Mouse (Mus musculus): ENCODE measurements at regions not wholly inside any gene's neighbourhood (a gene's known extent, or its start where the extent isn't known, plus 50 kb on each side); places are given as distances from the start of the nearest gene placed in this dataset.

DNA sequence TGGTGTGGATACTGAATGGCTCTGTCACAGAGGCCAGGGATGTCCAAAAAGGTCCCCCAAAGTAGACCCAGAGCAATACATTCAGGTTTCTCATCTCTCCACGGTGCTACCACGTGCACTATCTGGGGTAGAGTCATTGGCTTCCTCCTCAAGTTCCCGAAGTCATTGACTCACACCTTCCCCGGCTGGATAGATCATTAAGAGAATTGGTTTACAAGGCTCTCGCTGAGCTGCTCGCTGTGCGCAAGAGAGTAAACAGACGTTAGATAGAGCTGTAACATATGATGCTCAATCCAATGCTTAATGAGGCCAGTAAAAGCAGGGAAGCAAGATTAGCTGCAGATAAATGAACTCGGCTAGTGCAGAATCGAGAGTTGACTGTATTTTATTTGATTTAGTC lies 208.9 kb downstream of the Fam169b start:
- no peak for ATAC-seq (ENCODE audit: insufficient number of reproducible peaks, insufficient read depth, low FRiP score, low TSS enrichment, low read depth)
- H3K27ac ChIP-seq: no peak overlapping the region
- H3K36me3 ChIP-seq: no peaks in the 10 kb centered on the region
- peaks cover 24% of the 10 kb centered on the region for H3K4me1 ChIP-seq (replicated peaks)
- WGBS: 15% methylated on average over 10 of the region's 10 CpGs
- peaks cover 47% of the 10 kb centered on the region for H3K27me3 ChIP-seq
- no peaks in the 10 kb centered on the region for H3K9me3 ChIP-seq
- no peak overlapping the region for H3K4me2 ChIP-seq
- no peak overlapping the region for H3K9ac ChIP-seq (replicated peaks)
- no peak overlapping the region for H3K4me3 ChIP-seq (replicated peaks)

DNA sequence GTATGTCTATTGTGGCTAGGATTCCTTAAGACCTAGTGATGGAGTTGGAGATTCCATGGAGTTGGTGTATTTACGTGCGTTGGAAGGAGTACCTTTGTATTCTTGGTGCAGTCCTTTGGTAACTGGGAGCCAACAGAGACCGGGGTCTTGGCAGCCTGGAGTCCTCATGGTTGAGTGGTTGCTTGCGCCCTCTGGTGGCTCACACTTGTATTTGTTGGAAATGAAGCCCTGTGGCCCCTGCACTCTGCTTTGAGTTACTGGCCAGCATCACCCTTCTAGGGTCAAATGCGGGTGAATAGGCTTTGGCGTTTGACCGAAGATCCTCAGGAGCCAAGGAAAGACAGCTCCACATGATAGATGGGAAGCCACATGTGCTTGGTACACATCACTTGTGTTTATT lies 207.1 kb downstream of the Fam169b start:
- H3K9me3 ChIP-seq: no peaks in the 10 kb centered on the region
- peaks cover 24% of the 10 kb centered on the region for H3K4me1 ChIP-seq (replicated peaks)
- no peak overlapping the region for H3K4me3 ChIP-seq (replicated peaks)
- H3K9ac ChIP-seq (replicated peaks): no peak overlapping the region
- peaks cover 47% of the 10 kb centered on the region for H3K27me3 ChIP-seq
- no peak overlapping the region for H3K27ac ChIP-seq
- 26% methylated on average over 7 of the region's 7 CpGs for WGBS
- no peak for ATAC-seq (ENCODE audit: insufficient number of reproducible peaks, insufficient read depth, low FRiP score, low TSS enrichment, low read depth)
- H3K4me2 ChIP-seq: no peak overlapping the region
- H3K36me3 ChIP-seq: no peaks in the 10 kb centered on the region

DNA sequence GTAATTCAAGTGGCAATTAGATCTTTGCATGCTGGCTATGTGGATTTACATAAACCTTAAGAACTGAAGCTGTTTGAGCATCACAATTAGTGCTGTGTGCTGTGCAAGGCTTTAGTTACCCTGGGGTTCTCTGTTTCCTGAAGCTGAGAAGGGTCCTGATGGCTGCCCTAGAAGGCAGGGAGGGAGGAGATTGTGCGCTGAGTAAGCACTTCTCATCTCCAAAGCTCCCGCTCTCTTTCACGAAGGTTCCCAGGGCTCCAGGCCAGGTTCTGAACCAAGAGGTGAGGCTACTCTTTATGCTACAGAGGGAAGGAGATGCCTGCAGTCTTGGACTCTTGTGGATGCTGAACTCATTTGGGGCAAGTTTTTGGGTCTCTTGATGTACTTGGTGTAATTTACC lies 206.7 kb downstream of the Fam169b start:
- Histone ChIP-seq H3K4me2 (no peak overlapping the region), H3K27me3 (peaks cover 47% of the 10 kb centered on the region)
- ATAC-seq (ENCODE audit: insufficient number of reproducible peaks, insufficient read depth, low FRiP score, low TSS enrichment, low read depth): no peak

DNA sequence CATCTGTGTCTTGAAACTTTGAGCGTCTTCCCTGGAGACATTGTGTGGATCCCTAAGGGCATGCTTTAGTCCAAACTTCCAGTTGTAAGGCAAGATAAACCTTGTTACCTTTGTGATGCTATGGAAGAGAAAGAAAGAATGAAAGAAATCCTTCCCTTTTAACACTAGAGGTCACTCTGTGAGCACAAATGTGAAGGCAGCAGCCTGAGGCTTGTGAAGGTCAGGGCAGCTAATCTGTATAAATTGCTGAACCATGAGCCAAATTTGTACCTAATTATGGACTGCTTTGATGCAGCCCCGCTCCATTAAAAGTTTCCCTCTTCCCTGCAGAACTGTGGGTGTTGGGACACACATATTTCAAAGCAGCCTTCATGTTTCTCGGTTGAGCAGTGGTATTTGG lies 204.4 kb downstream of the Fam169b start:
- Histone ChIP-seq H3K9ac (replicated peaks) (no peak overlapping the region), H3K4me2 (no peak overlapping the region), H3K27ac (no peak overlapping the region), H3K4me3 (replicated peaks) (no peak overlapping the region), H3K9me3 (no peaks in the 10 kb centered on the region), H3K27me3 (peaks cover 38% of the 10 kb centered on the region), H3K4me1 (replicated peaks) (peaks cover 20% of the 10 kb centered on the region), H3K36me3 (no peaks in the 10 kb centered on the region)
- ATAC-seq (ENCODE audit: insufficient number of reproducible peaks, insufficient read depth, low FRiP score, low TSS enrichment, low read depth): no peak
- WGBS: 36% methylated on average over 3 of the region's 3 CpGs

More for the DNA sequence above, 206.7 kb downstream of the Fam169b start:
- Histone ChIP-seq H3K27ac (no peak overlapping the region), H3K36me3 (no peaks in the 10 kb centered on the region), H3K9me3 (no peaks in the 10 kb centered on the region), H3K4me3 (replicated peaks) (no peak overlapping the region), H3K4me1 (replicated peaks) (peaks cover 24% of the 10 kb centered on the region), H3K9ac (replicated peaks) (no peak overlapping the region)
- WGBS: 45% methylated on average over 3 of the region's 3 CpGs

DNA sequence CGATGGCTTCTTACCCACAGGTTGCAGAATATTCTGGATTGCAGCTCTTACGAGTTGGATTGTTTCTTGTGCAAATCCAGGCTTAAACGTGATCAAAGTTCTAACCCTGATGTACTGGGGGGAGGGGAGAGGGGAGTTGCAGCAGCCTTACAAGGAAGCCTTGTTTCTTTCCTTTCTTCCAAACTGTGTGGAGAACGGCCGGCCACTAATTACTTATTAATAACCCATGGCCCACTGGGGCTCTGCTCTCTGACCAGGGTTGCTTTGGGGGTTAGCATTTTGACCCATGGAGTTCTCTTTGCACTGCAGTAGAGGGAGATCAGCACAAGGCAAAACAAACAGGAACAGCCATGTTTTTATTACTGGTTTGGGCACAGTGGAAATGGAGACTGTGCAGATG lies 199.2 kb downstream of the Fam169b start:
- H3K9me3 ChIP-seq: no peaks in the 10 kb centered on the region
- peak overlapping the region; percentile 3 for H3K4me2 ChIP-seq
- H3K4me3 ChIP-seq (replicated peaks): no peak overlapping the region
- 11% methylated on average over 5 of the region's 5 CpGs for WGBS
- no peaks in the 10 kb centered on the region for H3K36me3 ChIP-seq
- peak overlapping the region; percentile 26 for H3K27ac ChIP-seq
- H3K4me1 ChIP-seq (replicated peaks): peaks cover 20% of the 10 kb centered on the region
- H3K27me3 ChIP-seq: peaks cover 19% of the 10 kb centered on the region
- peak; percentile 82 for ATAC-seq (ENCODE audit: insufficient number of reproducible peaks, insufficient read depth, low FRiP score, low TSS enrichment, low read depth)
- H3K9ac ChIP-seq (replicated peaks): no peak overlapping the region

DNA sequence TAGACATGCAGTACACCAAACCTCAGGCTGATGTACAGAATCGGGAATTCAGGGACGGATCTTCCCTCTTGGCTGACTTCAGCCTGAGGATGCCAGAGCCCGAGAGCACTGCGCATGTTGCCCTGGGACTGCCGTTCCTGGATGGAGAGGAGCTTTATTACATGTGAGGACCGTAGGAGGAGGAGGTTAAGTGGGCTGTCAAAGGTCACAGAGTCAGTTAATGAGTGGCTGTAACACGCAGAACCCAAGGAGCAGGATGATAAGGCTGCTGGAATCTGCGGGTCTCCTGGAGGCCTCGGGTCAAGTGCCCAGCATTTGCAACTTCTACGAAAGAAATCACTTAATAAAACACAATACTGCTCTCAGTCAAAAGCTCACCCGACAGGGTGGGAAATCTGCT lies 197.3 kb downstream of the Fam169b start:
- Histone ChIP-seq H3K36me3 (no peaks in the 10 kb centered on the region), H3K4me3 (replicated peaks) (no peak overlapping the region), H3K4me1 (replicated peaks) (peaks cover 23% of the 10 kb centered on the region), H3K9ac (replicated peaks) (no peak overlapping the region), H3K27ac (no peak overlapping the region), H3K9me3 (no peaks in the 10 kb centered on the region), H3K27me3 (peaks cover 19% of the 10 kb centered on the region), H3K4me2 (0 out of 2 replicates have a peak overlapping the region, but pooled peaks have one; percentile 1)
- 21% methylated on average over 11 of the region's 11 CpGs for WGBS
- no peak for ATAC-seq (ENCODE audit: insufficient number of reproducible peaks, insufficient read depth, low FRiP score, low TSS enrichment, low read depth)

DNA sequence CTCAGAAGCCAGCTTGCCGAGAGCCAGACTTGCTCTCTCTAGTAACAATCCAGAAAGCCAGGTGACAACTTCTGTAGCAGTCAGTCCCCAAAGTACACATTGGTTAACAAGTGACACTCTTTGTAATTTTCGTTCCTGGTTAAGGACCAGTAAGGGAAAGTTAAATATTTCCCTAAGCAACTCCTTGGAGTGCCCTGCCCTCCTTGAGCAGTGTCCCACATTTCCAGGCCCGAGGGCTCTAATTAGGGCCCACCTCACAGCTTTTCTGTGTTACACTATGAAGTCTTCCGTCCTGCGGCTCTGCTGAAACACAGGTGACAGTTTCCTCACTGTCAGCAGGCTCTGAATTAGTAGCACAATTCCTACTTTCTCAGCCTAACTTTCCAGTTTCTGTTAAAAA lies 194.9 kb downstream of the Fam169b start:
- Histone ChIP-seq H3K36me3 (no peaks in the 10 kb centered on the region), H3K9me3 (no peaks in the 10 kb centered on the region), H3K27ac (no peak overlapping the region), H3K9ac (replicated peaks) (no peak overlapping the region), H3K27me3 (peaks cover 19% of the 10 kb centered on the region), H3K4me2 (no peak overlapping the region), H3K4me1 (replicated peaks) (peaks cover 28% of the 10 kb centered on the region), H3K4me3 (replicated peaks) (no peak overlapping the region)
- ATAC-seq (ENCODE audit: insufficient number of reproducible peaks, insufficient read depth, low FRiP score, low TSS enrichment, low read depth): no peak
- 71% methylated on average over 5 of the region's 5 CpGs for WGBS

DNA sequence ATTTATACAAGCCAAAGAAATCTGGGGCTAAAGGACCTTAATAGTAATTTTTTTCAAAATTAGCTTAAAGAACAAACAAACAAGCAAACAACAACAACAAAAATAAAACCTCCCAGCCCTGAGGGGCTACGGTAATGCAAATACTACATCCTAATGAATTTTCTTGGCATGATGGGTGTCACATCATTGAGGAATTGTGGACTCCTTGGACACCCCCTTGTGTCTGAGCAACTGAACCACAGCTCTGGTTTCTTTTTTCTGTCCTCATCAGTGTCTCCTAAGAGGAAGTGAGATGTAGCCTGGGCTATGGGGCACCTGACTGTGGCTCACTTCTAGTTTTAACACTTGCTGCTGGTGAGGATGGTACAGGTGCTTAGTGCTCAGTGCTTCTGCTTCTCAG lies 184.2 kb downstream of the Fam169b start:
- no peak overlapping the region for H3K9ac ChIP-seq (replicated peaks)
- H3K9me3 ChIP-seq: peaks cover 5% of the 10 kb centered on the region; the same call in 1 of the 2 replicates
- no peak overlapping the region for H3K4me2 ChIP-seq
- H3K27me3 ChIP-seq: peaks cover 3% of the 10 kb centered on the region; the same call in 1 of the 2 replicates
- ATAC-seq (ENCODE audit: insufficient number of reproducible peaks, insufficient read depth, low FRiP score, low TSS enrichment, low read depth): no peak
- H3K27ac ChIP-seq: no peak overlapping the region
- H3K4me1 ChIP-seq (replicated peaks): peaks cover 4% of the 10 kb centered on the region
- H3K4me3 ChIP-seq (replicated peaks): no peak overlapping the region
- WGBS: 97% methylated on average over 1 of the region's 1 CpGs
- no peaks in the 10 kb centered on the region for H3K36me3 ChIP-seq

DNA sequence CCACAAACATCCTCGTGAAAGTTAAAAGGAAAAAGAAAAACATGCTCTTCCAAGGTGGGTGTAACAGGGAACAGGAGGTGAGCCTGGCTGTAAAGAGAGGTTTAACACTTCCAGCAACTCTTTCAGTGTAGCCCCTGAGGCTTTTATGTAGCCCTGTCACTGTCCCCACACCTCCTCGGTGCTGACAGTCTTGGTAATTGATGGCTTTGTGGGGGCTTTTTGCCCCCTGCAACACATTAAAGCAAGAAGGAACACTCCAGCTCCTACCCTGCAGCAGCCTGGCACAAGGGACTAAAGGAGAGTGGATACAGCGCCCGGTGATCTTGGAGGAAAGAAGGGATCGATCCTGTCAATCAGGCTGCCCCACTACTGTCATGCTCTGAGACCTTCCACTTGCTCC lies 181.8 kb downstream of the Fam169b start:
- Histone ChIP-seq H3K36me3 (no peaks in the 10 kb centered on the region), H3K27ac (no peak overlapping the region), H3K9ac (replicated peaks) (no peak overlapping the region), H3K4me2 (no peak overlapping the region), H3K9me3 (no peaks in the 10 kb centered on the region), H3K27me3 (peaks cover 16% of the 10 kb centered on the region; the same call in 1 of the 2 replicates), H3K4me3 (replicated peaks) (no peak overlapping the region), H3K4me1 (replicated peaks) (peaks cover 4% of the 10 kb centered on the region)
- 6% methylated on average over 5 of the region's 5 CpGs for WGBS
- no peak for ATAC-seq (ENCODE audit: insufficient number of reproducible peaks, insufficient read depth, low FRiP score, low TSS enrichment, low read depth)

DNA sequence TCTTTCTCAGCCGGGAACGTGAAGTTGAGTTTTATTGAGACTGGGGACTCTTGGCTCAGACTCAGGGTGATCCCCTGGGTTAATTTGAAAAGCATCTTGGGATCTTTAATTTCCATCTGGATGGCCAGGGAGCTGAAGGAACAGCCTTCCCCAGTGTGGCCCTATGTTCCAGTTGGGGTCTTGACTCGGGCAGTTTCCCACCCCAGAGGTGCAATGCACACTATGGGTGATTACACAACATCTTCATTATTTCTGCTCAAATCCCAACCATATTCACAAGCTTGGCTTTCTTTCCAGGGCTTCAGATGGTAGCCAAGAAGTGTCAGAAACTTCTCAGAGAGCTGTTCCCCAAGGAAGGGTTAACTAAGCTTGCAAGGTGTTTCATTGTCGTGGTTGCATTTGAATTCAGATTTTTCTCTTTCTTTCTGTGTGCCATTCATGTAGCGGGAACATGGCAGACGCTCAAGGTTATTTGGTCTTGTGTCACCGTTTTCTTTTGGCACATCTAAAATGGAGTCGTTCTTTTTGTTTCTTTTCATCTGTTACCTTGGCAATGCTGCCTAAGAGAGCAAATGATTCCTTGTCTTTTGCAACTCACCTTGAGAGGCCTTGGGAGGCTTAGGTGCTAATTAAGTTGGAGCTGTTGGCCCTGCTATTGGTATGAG lies 179.5 kb downstream of the Fam169b start:
- Histone ChIP-seq H3K27ac (no peak overlapping the region), H3K4me3 (replicated peaks) (no peak overlapping the region), H3K9ac (replicated peaks) (no peak overlapping the region), H3K4me1 (replicated peaks) (peaks cover 4% of the 10 kb centered on the region), H3K9me3 (no peaks in the 10 kb centered on the region), H3K36me3 (no peaks in the 10 kb centered on the region), H3K27me3 (peaks cover 26% of the 10 kb centered on the region), H3K4me2 (no peak overlapping the region)
- no peak for ATAC-seq (ENCODE audit: insufficient number of reproducible peaks, insufficient read depth, low FRiP score, low TSS enrichment, low read depth)
- WGBS: 82% methylated on average over 8 of the region's 8 CpGs

DNA sequence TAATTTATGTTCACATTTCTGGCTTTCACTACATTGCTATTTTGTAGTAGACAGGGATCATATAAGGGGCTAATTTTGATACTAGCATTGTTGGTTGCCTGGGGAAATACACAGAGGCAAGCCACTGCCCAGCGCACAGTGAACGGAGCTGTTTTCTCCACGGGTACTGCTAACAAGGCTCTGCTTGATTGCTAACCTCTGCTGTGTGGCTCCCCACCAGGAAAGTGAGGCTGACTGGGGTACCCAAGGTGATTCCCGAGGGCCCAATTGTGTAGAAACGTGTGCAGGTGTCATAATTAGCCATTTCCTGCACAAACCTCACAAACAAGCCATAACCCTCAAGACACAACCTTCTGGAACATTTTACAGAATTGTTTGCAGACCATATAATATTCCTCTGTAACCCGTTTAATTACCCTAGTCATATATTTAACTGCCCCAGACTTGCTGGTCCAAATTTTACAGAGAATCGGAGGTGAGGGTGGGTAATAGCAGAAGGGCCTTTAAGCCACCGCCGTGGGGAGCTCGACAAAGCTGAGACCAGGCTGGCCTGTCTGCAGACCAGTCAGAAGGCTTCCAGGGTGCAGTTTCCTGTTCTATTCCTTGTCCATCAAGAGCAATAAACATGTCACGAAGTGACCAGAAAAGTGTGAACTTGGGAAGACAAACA lies 170.9 kb downstream of the Fam169b start:
- H3K4me3 ChIP-seq (replicated peaks): no peak overlapping the region
- no peaks in the 10 kb centered on the region for H3K9me3 ChIP-seq
- peak; percentile 84 for ATAC-seq (ENCODE audit: insufficient number of reproducible peaks, insufficient read depth, low FRiP score, low TSS enrichment, low read depth)
- H3K27me3 ChIP-seq: peaks cover 52% of the 10 kb centered on the region
- 13% methylated on average over 11 of the region's 11 CpGs for WGBS
- no peaks in the 10 kb centered on the region for H3K36me3 ChIP-seq
- H3K9ac ChIP-seq (replicated peaks): no peak overlapping the region
- H3K4me2 ChIP-seq: 0 out of 2 replicates have a peak overlapping the region, but pooled peaks have one; percentile 6
- peak overlapping the region; percentile 57; the same call in 1 of the 2 replicates for H3K27ac ChIP-seq
- peaks cover 32% of the 10 kb centered on the region for H3K4me1 ChIP-seq (replicated peaks)
